Mouse (Mus musculus): ENCODE data around the gene Myadm.

GRCm38 (mm10) chr7:3284604-3285003 lies 4.3 kb upstream of the Myadm start:
- TF ChIP-seq CTCF (IDR thresholded peaks at IDR 0.05; ENCODE audit: insufficient read depth, low read length) (no peak), POLR2A (IDR thresholded peaks at IDR 0.05; ENCODE audit: borderline replicate concordance, extremely low read depth, low read depth, low read length) (no peak)
